Mouse (Mus musculus): ENCODE results near the gene Pgs1.
A peak's percentile ranks its signal among the peaks of the same experiment; 100 is the strongest.

Gene Pgs1

GRCm38 (mm10) chr11:118003176-118003575 is 17.1 kb downstream of the Pgs1 start:
- no peak for DNase-seq (ENCODE audit: low spot score in 2 of 2)

- DNase-seq (ENCODE audit: low spot score in 2 of 2): no peak
Observed at GRCm38 (mm10) chr11:118003718-118004117, 17.6 kb downstream of the Pgs1 start.

GRCm38 (mm10) chr11:118004217-118004616 is 18.1 kb downstream of the Pgs1 start:
- DNase-seq (ENCODE audit: low spot score in 2 of 2): no peak

- peak in 1 of 2 experiments; percentile 57 for DNase-seq (ENCODE audit: low spot score in 2 of 2)
Observed at GRCm38 (mm10) chr11:118007460-118008143, 21.5 kb downstream of the Pgs1 start.

- DNase-seq (ENCODE audit: low spot score in 2 of 2): no peak
Observed at GRCm38 (mm10) chr11:118008144-118008805, 22.2 kb downstream of the Pgs1 start.

- no peak for DNase-seq (ENCODE audit: low spot score in 2 of 2)
Observed at GRCm38 (mm10) chr11:118008843-118009242, 22.8 kb downstream of the Pgs1 start.

- no peak for DNase-seq (ENCODE audit: low spot score in 2 of 2)
Observed at GRCm38 (mm10) chr11:118009865-118010571, 23.9 kb downstream of the Pgs1 start.

GRCm38 (mm10) chr11:118012595-118012994 is 26.5 kb downstream of the Pgs1 start:
- DNase-seq (ENCODE audit: low spot score in 2 of 2): no peak

- no peak for DNase-seq (ENCODE audit: low spot score in 2 of 2)
Observed at GRCm38 (mm10) chr11:118013339-118013738, 27.2 kb downstream of the Pgs1 start.

GRCm38 (mm10) chr11:118014391-118014995 is 28.4 kb downstream of the Pgs1 start:
- DNase-seq (ENCODE audit: low spot score in 2 of 2): peak in 1 of 2 experiments; percentile 50

GRCm38 (mm10) chr11:118015381-118016145 is 29.5 kb downstream of the Pgs1 start:
- DNase-seq (ENCODE audit: low spot score in 2 of 2): peak in 1 of 2 experiments; percentile 40

GRCm38 (mm10) chr11:118018328-118018727 is 32.2 kb downstream of the Pgs1 start:
- peak in 1 of 2 experiments; percentile 56 for DNase-seq (ENCODE audit: low spot score in 2 of 2)

GRCm38 (mm10) chr11:118021806-118022205 is 35.7 kb downstream of the Pgs1 start:
- DNase-seq (ENCODE audit: low spot score in 2 of 2): peak; percentile 70 to 85

- no peak for DNase-seq (ENCODE audit: low spot score in 2 of 2)
Observed at GRCm38 (mm10) chr11:118023475-118023874, 37.4 kb downstream of the Pgs1 start.

GRCm38 (mm10) chr11:118024111-118024510 is 38.0 kb downstream of the Pgs1 start:
- DNase-seq (ENCODE audit: low spot score in 2 of 2): no peak

- DNase-seq (ENCODE audit: low spot score in 2 of 2): no peak
Observed at GRCm38 (mm10) chr11:118029170-118029569, 43.1 kb downstream of the Pgs1 start.

GRCm38 (mm10) chr11:118031134-118031533 is 45.0 kb downstream of the Pgs1 start:
- DNase-seq (ENCODE audit: low spot score in 2 of 2): no peak

GRCm38 (mm10) chr11:118034395-118034794 is 48.3 kb downstream of the Pgs1 start:
- DNase-seq (ENCODE audit: low spot score in 2 of 2): no peak

- no peak for DNase-seq (ENCODE audit: low spot score in 2 of 2)
Observed at GRCm38 (mm10) chr11:118035068-118035467, 49.0 kb downstream of the Pgs1 start.

- DNase-seq (ENCODE audit: low spot score in 2 of 2): no peak
Observed at GRCm38 (mm10) chr11:118042791-118043190, 56.7 kb downstream of the Pgs1 start.

- no peak for DNase-seq (ENCODE audit: low spot score in 2 of 2)
Observed at GRCm38 (mm10) chr11:118043293-118043907, 57.3 kb downstream of the Pgs1 start.
